In genomic region chr8:126297284-126297845, GRCm38 (mm10) we compare ENCODE assay signal across 8 mouse cellular contexts. TPM values are rescaled to one million over a fixed set of nuclear protein-coding genes. Genes with fewer than 3 reads are reported as not detected.
DNase-seq lines count a peak whose midpoint lies in the region; ATAC-seq and TF ChIP-seq lines count a peak whose summit lies in the region.

No protein-coding gene starts in this region.

- WGBS in heart, embryonic 11.5 days (ENCODE audit: insufficient replicate concordance), result 28% methylated on average over 1 of the region's 1 CpGs
- 27% methylated on average over 1 of the region's 1 CpGs for WGBS in midbrain, embryonic 13.5 days

- no peak overlapping the region for H3K4me3 ChIP-seq in heart, embryonic 11.5 days (ENCODE audit: low read depth, low read length)
- H3K4me3 ChIP-seq in C2C12 (ENCODE audit: insufficient read depth, poor library complexity, severe bottlenecking), result no peak overlapping the region
- H3K4me3 ChIP-seq in bone marrow macrophage, adult 2 months (ENCODE audit: insufficient read depth, low read length), result no peak overlapping the region
- H3K4me3 ChIP-seq in embryonic fibroblast, embryonic 13.5 days (ENCODE audit: insufficient read depth, low read length), result no peak overlapping the region
- H3K4me3 ChIP-seq in midbrain, embryonic 13.5 days (replicated peaks), result no peak overlapping the region

- H3ac ChIP-seq in C2C12 (ENCODE audit: control insufficient read depth, insufficient read length, low read depth), result no peak overlapping the region

- no peaks in the 10 kb centered on the region for H3K36me3 ChIP-seq in heart, embryonic 11.5 days (ENCODE audit: control insufficient read depth, insufficient read depth, low read length)
- no peaks in the 10 kb centered on the region for H3K36me3 ChIP-seq in C2C12 (ENCODE audit: control insufficient read depth, insufficient read depth)
- H3K36me3 ChIP-seq in midbrain, embryonic 13.5 days, result no peaks in the 10 kb centered on the region

- H3K4me2 ChIP-seq in heart, embryonic 11.5 days, result no peak overlapping the region
- no peak overlapping the region for H3K4me2 ChIP-seq in midbrain, embryonic 13.5 days (replicated peaks)

- no peak for TF ChIP-seq POLR2A in bone marrow macrophage, adult 2 months (IDR thresholded peaks at IDR 0.05; ENCODE audit: borderline replicate concordance, low read depth, low read length)
- TF ChIP-seq POLR2A in embryonic fibroblast, embryonic 13.5 days (IDR thresholded peaks at IDR 0.05; ENCODE audit: low read depth, low read length), result no peak

- peaks cover 7% of the 10 kb centered on the region; the same call in 1 of the 2 replicates for H3K4me1 ChIP-seq in heart, embryonic 11.5 days (ENCODE audit: control insufficient read depth, insufficient read depth, low read length)
- no peaks in the 10 kb centered on the region for H3K4me1 ChIP-seq in bone marrow macrophage, adult 2 months (ENCODE audit: control insufficient read depth, insufficient read depth, low read length)
- no peaks in the 10 kb centered on the region for H3K4me1 ChIP-seq in embryonic fibroblast, embryonic 13.5 days (ENCODE audit: control insufficient read depth, insufficient read depth, low read length)
- H3K4me1 ChIP-seq in midbrain, embryonic 13.5 days (replicated peaks), result peaks cover 10% of the 10 kb centered on the region

- no peaks in the 10 kb centered on the region for H3K9me3 ChIP-seq in heart, embryonic 11.5 days (replicated peaks; ENCODE audit: control insufficient read depth, low read length)
- no peaks in the 10 kb centered on the region for H3K9me3 ChIP-seq in midbrain, embryonic 13.5 days

- ATAC-seq in heart, embryonic 11.5 days (replicated peaks; ENCODE audit: insufficient number of reproducible peaks, low FRiP score, low TSS enrichment), result no peak
- peak; percentile 44; the same call in 1 of the 2 replicates for ATAC-seq in midbrain, embryonic 13.5 days

- H3K79me3 ChIP-seq in C2C12 (ENCODE audit: low read depth), result no peaks in the 10 kb centered on the region

- H3K27ac ChIP-seq in heart, embryonic 11.5 days (ENCODE audit: low read depth, low read length), result no peak overlapping the region
- H3K27ac ChIP-seq in bone marrow macrophage, adult 2 months (ENCODE audit: insufficient read depth, low read depth, low read length), result no peak overlapping the region
- H3K27ac ChIP-seq in embryonic fibroblast, embryonic 13.5 days (ENCODE audit: insufficient read depth, low read length), result no peak overlapping the region
- no peak overlapping the region for H3K27ac ChIP-seq in midbrain, embryonic 13.5 days

- DNase-seq in heart, adult 8-10 months (ENCODE audit: low spot score), result peak; percentile 7
- peak; percentile 69 to 76 for DNase-seq in kidney, postnatal 36 days
- DNase-seq in thymus, postnatal 14 days, result peak; percentile 29

- H3K79me2 ChIP-seq in C2C12 (ENCODE audit: control insufficient read depth, insufficient read depth), result no peaks in the 10 kb centered on the region

- TF ChIP-seq CTCF in C2C12 (IDR thresholded peaks at IDR 0.05; ENCODE audit: control insufficient read depth, insufficient read depth, insufficient read length), result peak; percentile 27
- peak; percentile 38; the same call in 1 of the 2 replicates for TF ChIP-seq CTCF in bone marrow macrophage, adult 2 months (IDR thresholded peaks at IDR 0.05; ENCODE audit: low read depth, low read length)
- TF ChIP-seq CTCF in embryonic fibroblast, embryonic 13.5 days (IDR thresholded peaks at IDR 0.05; ENCODE audit: borderline replicate concordance, insufficient read depth, low read length), result peak; percentile 33; the same call in 1 of the 2 replicates

- peaks cover 29% of the 10 kb centered on the region for H3K27me3 ChIP-seq in heart, embryonic 11.5 days (ENCODE audit: control insufficient read depth, insufficient read depth, low read length)
- peaks cover 53% of the 10 kb centered on the region for H3K27me3 ChIP-seq in C2C12 (ENCODE audit: control insufficient read depth, insufficient read depth, insufficient read length)
- H3K27me3 ChIP-seq in midbrain, embryonic 13.5 days, result peaks cover 32% of the 10 kb centered on the region

- H3K9ac ChIP-seq in heart, embryonic 11.5 days (ENCODE audit: low read depth, low read length), result no peak overlapping the region
- H3K9ac ChIP-seq in midbrain, embryonic 13.5 days (replicated peaks), result no peak overlapping the region

TF ChIP-seq in C2C12, 6 proteins besides CTCF, POLR2A, EP300 and RAD21:
- TF ChIP-seq MYOD1 (IDR thresholded peaks at IDR 0.05; ENCODE audit: control insufficient read depth, insufficient read length, low read depth) (no peak), CEBPB (IDR thresholded peaks at IDR 0.05; ENCODE audit: low read depth) (no peak), FOSL1 (IDR thresholded peaks at IDR 0.05; ENCODE audit: insufficient read depth, low read length, poor library complexity, severe bottlenecking) (no peak), MAX (IDR thresholded peaks at IDR 0.05) (no peak), USF1 (IDR thresholded peaks at IDR 0.05; ENCODE audit: low read depth) (no peak), MYOG (IDR thresholded peaks at IDR 0.05; ENCODE audit: control insufficient read depth, extremely low read depth, insufficient read length) (no peak)

RNA-seq across cellular contexts. Expression of gene Slc35f3, which starts 1.0 kb away (rescaled TPM):
- total RNA-seq in heart, adult 8-10 months (2022), result not detected
- not detected in 2 replicates for polyA plus RNA-seq in heart, embryonic 11.5 days (2014; fragmentation: Nextera tagmentation; extraction: Ambion mirVana)
- not detected for polyA plus RNA-seq in C2C12 (2012; fragmentation: generic; extraction: Trizol)
- not detected in 2 replicates for polyA plus RNA-seq in bone marrow macrophage, adult 2 months (2012; ENCODE audit: insufficient read depth, insufficient read length, missing spikeins)
- not detected in 2 replicates for polyA plus RNA-seq in embryonic fibroblast, embryonic 13.5 days (2011; ENCODE audit: insufficient read length, low read depth, missing spikeins)
- polyA plus RNA-seq in midbrain, embryonic 13.5 days (2015; fragmentation: Nextera tagmentation; extraction: Ambion mirVana), result 0.54 and 0.75 TPM in 2 replicates

Comparison
In these comparisons a context has a peak if more than half of its experiments do, and no peak if none do; other contexts are left out.
1. DNase-seq: peak in every context shown above with its lines; median percentile 72 in kidney, postnatal 36 days; 29 in thymus, postnatal 14 days; 7 in heart, adult 8-10 months.